Mouse (Mus musculus): ENCODE measurements at regions not wholly inside any gene's neighbourhood (a gene's known extent, or its start where the extent isn't known, plus 50 kb on each side); places are given as distances from the start of the nearest gene placed in this dataset.

DNA sequence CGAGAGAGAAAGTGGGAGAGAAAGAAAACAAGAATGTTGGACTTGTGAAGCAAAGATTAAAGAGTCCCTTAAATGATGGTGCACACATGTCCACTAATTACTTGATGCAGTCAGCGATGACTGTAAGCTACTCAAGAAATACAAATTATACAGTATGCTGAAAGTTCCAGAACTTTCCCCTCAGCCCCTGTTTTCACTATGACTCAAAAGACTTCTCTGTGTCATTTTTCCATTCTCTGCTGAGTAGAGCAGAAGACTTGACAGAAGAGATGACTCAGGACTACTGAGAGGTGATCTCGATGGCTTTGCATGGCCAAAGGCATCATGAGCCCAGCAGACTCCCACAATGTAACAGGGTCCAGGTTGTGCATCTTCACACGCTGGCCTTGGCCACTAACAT, 105.6 kb downstream of the Olfr267 start:
- Histone ChIP-seq H3K36me3 (ENCODE audit: insufficient read depth, low read length) (no peaks in the 10 kb centered on the region), H3K27me3 (ENCODE audit: insufficient read depth, low read length) (no peaks in the 10 kb centered on the region), H3K4me2 (ENCODE audit: low read length) (no peak overlapping the region), H3K9ac (ENCODE audit: low read depth, low read length) (no peak overlapping the region), H3K27ac (no peak overlapping the region), H3K4me1 (replicated peaks; ENCODE audit: insufficient read depth, low read length) (no peaks in the 10 kb centered on the region), H3K9me3 (replicated peaks; ENCODE audit: low read length) (no peaks in the 10 kb centered on the region), H3K4me3 (replicated peaks; ENCODE audit: low read depth, low read length) (no peak overlapping the region)
- DNase-seq (ENCODE audit: low spot score), result no peak
- 89% methylated on average over 4 of the region's 4 CpGs for WGBS
- TF ChIP-seq CTCF (IDR thresholded peaks at IDR 0.05; ENCODE audit: low read depth), result no peak
- ATAC-seq (replicated peaks; ENCODE audit: low FRiP score, low read depth), result no peak

DNA sequence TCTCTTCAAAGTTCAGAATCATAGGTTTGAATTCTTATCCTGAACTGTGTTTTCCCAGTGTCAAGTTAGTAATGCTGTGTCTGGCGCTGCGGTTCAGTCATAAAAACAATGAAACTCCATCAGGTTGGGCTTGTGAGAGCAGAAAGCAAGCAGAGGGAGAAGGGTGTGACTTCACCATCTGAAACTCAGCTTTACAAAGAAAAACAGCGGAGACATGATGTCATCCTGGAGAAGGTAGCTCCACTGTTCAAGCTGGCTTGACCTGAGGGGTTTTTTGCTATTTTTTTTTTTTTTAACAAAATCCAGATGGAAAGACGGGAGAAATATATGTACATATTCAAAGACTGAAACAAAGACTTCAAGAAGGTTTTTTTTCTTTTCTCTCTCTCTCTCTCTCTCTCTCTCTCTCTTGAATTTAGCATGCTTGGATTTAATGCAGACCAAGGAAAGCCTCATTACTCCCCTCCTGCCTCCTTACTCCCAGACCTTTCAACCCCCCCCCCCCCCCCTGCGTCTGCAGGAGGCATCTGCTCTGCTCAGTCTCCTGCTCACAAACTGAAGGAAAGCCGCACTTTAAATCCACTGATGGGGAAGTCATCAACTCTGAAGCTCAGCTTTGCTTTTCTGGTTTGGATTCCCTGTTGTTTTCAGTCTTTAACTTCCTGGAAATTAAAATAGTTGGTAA, 109.7 kb downstream of the Olfr267 start:
- Histone ChIP-seq H3K4me1 (replicated peaks; ENCODE audit: insufficient read depth, low read length) (no peaks in the 10 kb centered on the region), H3K27me3 (ENCODE audit: insufficient read depth, low read length) (no peaks in the 10 kb centered on the region), H3K9ac (ENCODE audit: low read depth, low read length) (no peak overlapping the region), H3K4me2 (ENCODE audit: low read length) (no peak overlapping the region), H3K9me3 (replicated peaks; ENCODE audit: low read length) (no peaks in the 10 kb centered on the region), H3K27ac (no peak overlapping the region), H3K36me3 (ENCODE audit: insufficient read depth, low read length) (no peaks in the 10 kb centered on the region), H3K4me3 (replicated peaks; ENCODE audit: low read depth, low read length) (no peak overlapping the region)
- TF ChIP-seq CTCF (IDR thresholded peaks at IDR 0.05; ENCODE audit: low read depth), result no peak
- ATAC-seq (replicated peaks; ENCODE audit: low FRiP score, low read depth) (no peak), DNase-seq (ENCODE audit: low spot score) (peak; percentile 62)
- 25% methylated on average over 6 of the region's 6 CpGs for WGBS

- TF ChIP-seq CTCF (IDR thresholded peaks at IDR 0.05; ENCODE audit: low read depth), result no peak
- Histone ChIP-seq H3K4me3 (replicated peaks; ENCODE audit: low read depth, low read length) (no peak overlapping the region), H3K27me3 (ENCODE audit: insufficient read depth, low read length) (no peaks in the 10 kb centered on the region), H3K9me3 (replicated peaks; ENCODE audit: low read length) (no peaks in the 10 kb centered on the region), H3K4me1 (replicated peaks; ENCODE audit: insufficient read depth, low read length) (no peaks in the 10 kb centered on the region), H3K27ac (0 out of 2 replicates have a peak overlapping the region, but pooled peaks have one; percentile 27), H3K4me2 (ENCODE audit: low read length) (peak overlapping the region; percentile 45), H3K9ac (ENCODE audit: low read depth, low read length) (no peak overlapping the region), H3K36me3 (ENCODE audit: insufficient read depth, low read length) (no peaks in the 10 kb centered on the region)
- ATAC-seq (replicated peaks; ENCODE audit: low FRiP score, low read depth) (no peak), DNase-seq (ENCODE audit: low spot score) (peak; percentile 64)
- 31% methylated on average over 14 of the region's 14 CpGs for WGBS
Measured at GRCm38 (mm10) chr4:58671406-58672035, 116.0 kb downstream of the Olfr267 start.

- Histone ChIP-seq H3K4me2 (ENCODE audit: low read length) (peak overlapping the region; percentile 39), H3K36me3 (ENCODE audit: insufficient read depth, low read length) (no peaks in the 10 kb centered on the region), H3K4me3 (replicated peaks; ENCODE audit: low read depth, low read length) (no peak overlapping the region), H3K4me1 (replicated peaks; ENCODE audit: insufficient read depth, low read length) (no peaks in the 10 kb centered on the region), H3K9ac (ENCODE audit: low read depth, low read length) (no peak overlapping the region), H3K9me3 (replicated peaks; ENCODE audit: low read length) (no peaks in the 10 kb centered on the region), H3K27me3 (ENCODE audit: insufficient read depth, low read length) (no peaks in the 10 kb centered on the region), H3K27ac (no peak overlapping the region)
- WGBS, result 7% methylated on average over 6 of the region's 6 CpGs
- DNase-seq (ENCODE audit: low spot score), result no peak
- TF ChIP-seq CTCF (IDR thresholded peaks at IDR 0.05; ENCODE audit: low read depth), result no peak
- ATAC-seq (replicated peaks; ENCODE audit: low FRiP score, low read depth), result no peak
Measured at GRCm38 (mm10) chr4:58670906-58671250, 116.6 kb downstream of the Olfr267 start.

DNA sequence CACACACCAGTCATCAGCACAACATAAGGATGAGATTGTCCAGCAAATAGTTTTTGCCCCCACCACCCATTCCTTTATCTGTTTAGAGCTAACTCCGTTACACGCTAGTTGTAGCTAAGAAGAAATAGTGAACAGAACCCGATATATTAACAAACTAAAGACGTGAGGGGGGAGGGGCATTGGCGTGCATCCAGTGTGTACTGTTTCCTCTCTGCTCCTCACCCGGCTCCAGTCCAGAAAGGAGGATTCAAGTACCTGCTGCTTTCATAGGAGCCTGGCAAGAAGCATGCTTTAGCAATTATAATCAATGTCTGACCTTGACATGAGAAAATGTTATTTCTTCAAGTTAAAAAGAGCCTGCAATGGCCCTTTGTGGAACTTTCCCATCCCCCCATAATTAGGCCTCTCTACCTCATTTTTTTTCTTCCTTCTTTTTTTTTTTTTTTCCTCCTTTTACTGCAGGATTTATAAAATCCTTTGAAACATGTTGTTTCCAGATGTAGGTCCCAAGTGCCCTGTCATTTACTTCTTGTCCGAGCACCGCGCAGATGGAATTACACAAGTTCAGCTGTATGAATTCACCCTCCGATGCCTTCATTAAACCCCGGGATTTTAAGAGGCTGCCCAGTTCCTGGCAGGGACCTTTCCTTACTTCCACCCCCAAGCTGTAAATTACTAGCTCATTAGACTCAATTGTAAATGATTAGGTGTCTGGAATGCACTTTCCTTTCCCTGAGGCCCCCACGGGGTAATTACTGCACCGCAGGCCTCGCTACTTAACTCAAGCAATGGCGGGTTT, 116.6 kb upstream of the Lpar1 start:
- no peak; the same call in 1 of the 2 replicates for ATAC-seq (replicated peaks; ENCODE audit: low FRiP score, low read depth)
- no peak for TF ChIP-seq CTCF (IDR thresholded peaks at IDR 0.05; ENCODE audit: low read depth)
- Histone ChIP-seq H3K27me3 (ENCODE audit: insufficient read depth, low read length) (no peaks in the 10 kb centered on the region), H3K36me3 (ENCODE audit: insufficient read depth, low read length) (no peaks in the 10 kb centered on the region), H3K9me3 (replicated peaks; ENCODE audit: low read length) (no peaks in the 10 kb centered on the region), H3K4me3 (replicated peaks; ENCODE audit: low read depth, low read length) (no peak overlapping the region), H3K4me1 (replicated peaks; ENCODE audit: insufficient read depth, low read length) (no peaks in the 10 kb centered on the region), H3K27ac (no peak overlapping the region), H3K4me2 (ENCODE audit: low read length) (peak overlapping the region; percentile 39), H3K9ac (ENCODE audit: low read depth, low read length) (no peak overlapping the region)
- 13% methylated on average over 15 of the region's 15 CpGs for WGBS
- peak; percentile 73 for DNase-seq (ENCODE audit: low spot score)

- 39% methylated on average over 8 of the region's 8 CpGs for WGBS
- no peak overlapping the region for H3K4me2 ChIP-seq (ENCODE audit: low read length)
- no peaks in the 10 kb centered on the region for H3K4me1 ChIP-seq (replicated peaks; ENCODE audit: insufficient read depth, low read length)
- no peaks in the 10 kb centered on the region for H3K9me3 ChIP-seq (replicated peaks; ENCODE audit: low read length)
- H3K27ac ChIP-seq, result no peak overlapping the region
- H3K27me3 ChIP-seq (ENCODE audit: insufficient read depth, low read length), result no peaks in the 10 kb centered on the region
- no peak for TF ChIP-seq CTCF (IDR thresholded peaks at IDR 0.05; ENCODE audit: low read depth)
- H3K4me3 ChIP-seq (replicated peaks; ENCODE audit: low read depth, low read length), result no peak overlapping the region
- DNase-seq (ENCODE audit: low spot score) (peak; percentile 30), ATAC-seq (replicated peaks; ENCODE audit: low FRiP score, low read depth) (no peak)
- H3K36me3 ChIP-seq (ENCODE audit: insufficient read depth, low read length), result no peaks in the 10 kb centered on the region
- no peak overlapping the region for H3K9ac ChIP-seq (ENCODE audit: low read depth, low read length)
Measured at GRCm38 (mm10) chr4:58668368-58669153, 114.9 kb upstream of the Lpar1 start.
